Mouse (Mus musculus): ENCODE data around the gene Atp5mpl. TPM values are rescaled to one million over a fixed set of nuclear protein-coding genes. Genes with fewer than 3 reads are reported as not detected.
A peak's percentile ranks its signal among the peaks of the same experiment; 100 is the strongest.

Atp5mpl gene
- polyA plus RNA-seq, 1 experiment from 2014 or later, result 865 TPM

DNA sequence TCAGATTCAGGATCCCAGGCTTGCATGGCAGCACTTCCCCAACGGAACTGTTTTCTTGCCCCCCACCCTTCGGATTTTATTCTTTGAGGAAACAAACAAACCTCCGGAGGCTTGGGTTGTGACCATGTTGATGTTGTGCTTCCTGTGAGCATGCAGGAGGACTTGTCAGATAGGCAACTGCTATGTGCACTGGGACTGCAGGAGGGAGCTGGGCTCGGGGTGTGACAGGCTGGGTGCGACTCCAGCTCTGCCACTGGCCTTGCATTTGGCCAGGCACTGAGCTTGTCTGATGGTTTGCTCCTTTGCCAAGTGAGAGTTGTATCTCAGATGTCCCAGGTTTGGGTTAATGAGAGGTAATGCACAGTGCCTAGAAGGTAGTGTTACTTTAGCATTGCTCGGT, 11.5 kb upstream of the Atp5mpl start:
- H3K36me3 ChIP-seq (ENCODE audit: control insufficient read depth, insufficient read depth, low read length), result no peaks in the 10 kb centered on the region
- no peak for TF ChIP-seq CTCF (IDR thresholded peaks at IDR 0.05; ENCODE audit: low read depth)
- no peak for TF ChIP-seq EP300 (optimal IDR thresholded peaks at IDR 0.05)
- H3K9me3 ChIP-seq (ENCODE audit: control insufficient read depth, low read length), result no peaks in the 10 kb centered on the region
- no peak for ATAC-seq (ENCODE audit: low FRiP score, low TSS enrichment)
- H3K27me3 ChIP-seq (ENCODE audit: control insufficient read depth, insufficient read depth, low read length), result no peaks in the 10 kb centered on the region
- H3K4me2 ChIP-seq (replicated peaks; ENCODE audit: low read depth), result no peak overlapping the region
- H3K9ac ChIP-seq (ENCODE audit: low read length), result no peak overlapping the region
- no peak overlapping the region for H3K4me3 ChIP-seq (ENCODE audit: low read depth, low read length)
- WGBS, result 62% methylated on average over 6 of the region's 6 CpGs
- no peaks in the 10 kb centered on the region for H3K4me1 ChIP-seq (replicated peaks; ENCODE audit: control insufficient read depth, insufficient read depth)
- no peak overlapping the region for H3K27ac ChIP-seq (replicated peaks)
- no peak for DNase-seq (ENCODE audit: low spot score)

DNA sequence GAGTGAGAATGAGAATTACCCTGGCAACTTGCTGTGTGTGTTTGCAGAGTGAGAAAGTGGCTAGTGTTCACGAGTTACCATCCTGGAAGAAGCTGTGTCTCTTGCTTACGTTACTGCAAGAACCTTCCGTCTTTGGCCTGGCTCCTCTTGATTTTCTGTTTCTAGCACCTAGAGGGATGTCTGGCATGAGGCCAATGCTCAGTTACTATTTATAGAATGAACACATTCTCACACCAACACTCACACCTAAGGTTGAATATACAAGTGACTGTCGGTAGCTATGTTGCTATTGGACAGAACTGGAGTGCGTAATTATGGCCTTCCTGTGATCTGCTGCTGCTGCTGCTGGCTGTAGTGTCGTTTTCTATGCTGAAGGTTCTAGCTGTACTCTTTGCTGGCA, 10.4 kb upstream of the Atp5mpl start:
- TF ChIP-seq CTCF (IDR thresholded peaks at IDR 0.05; ENCODE audit: low read depth) (no peak), EP300 (optimal IDR thresholded peaks at IDR 0.05) (no peak)
- Histone ChIP-seq H3K4me1 (replicated peaks; ENCODE audit: control insufficient read depth, insufficient read depth) (no peaks in the 10 kb centered on the region), H3K36me3 (ENCODE audit: control insufficient read depth, insufficient read depth, low read length) (no peaks in the 10 kb centered on the region), H3K27ac (replicated peaks) (peak overlapping the region; percentile 40; the same call in 1 of the 2 replicates), H3K9ac (ENCODE audit: low read length) (no peak overlapping the region), H3K27me3 (ENCODE audit: control insufficient read depth, insufficient read depth, low read length) (no peaks in the 10 kb centered on the region), H3K4me2 (replicated peaks; ENCODE audit: low read depth) (no peak overlapping the region), H3K4me3 (ENCODE audit: low read depth, low read length) (no peak overlapping the region), H3K9me3 (ENCODE audit: control insufficient read depth, low read length) (no peaks in the 10 kb centered on the region)
- peak; percentile 26; the same call in 1 of the 2 replicates for ATAC-seq (ENCODE audit: low FRiP score, low TSS enrichment)
- WGBS, result 39% methylated on average over 6 of the region's 6 CpGs
- DNase-seq (ENCODE audit: low spot score), result no peak

DNA sequence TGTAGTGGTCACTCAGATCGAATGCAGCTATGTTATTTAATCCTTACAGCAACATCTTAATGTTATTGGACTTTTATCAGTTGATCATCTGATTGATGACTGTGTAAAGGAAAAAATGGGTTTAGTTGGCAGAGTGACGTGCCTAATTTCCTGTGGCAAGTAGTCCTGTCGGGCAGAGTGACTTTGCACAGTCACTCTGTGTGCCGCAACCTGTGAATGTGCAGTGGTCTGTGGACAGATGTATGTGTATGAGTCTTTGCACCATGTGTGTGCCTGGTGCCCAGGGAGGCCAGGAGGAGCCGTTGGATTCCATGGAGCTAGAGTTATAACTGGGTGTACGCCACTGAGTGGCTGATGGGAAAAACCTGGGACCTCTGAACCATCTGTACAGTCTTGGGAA, 7.8 kb upstream of the Atp5mpl start:
- Histone ChIP-seq H3K4me3 (ENCODE audit: low read depth, low read length) (no peak overlapping the region), H3K4me2 (replicated peaks; ENCODE audit: low read depth) (no peak overlapping the region), H3K4me1 (replicated peaks; ENCODE audit: control insufficient read depth, insufficient read depth) (no peaks in the 10 kb centered on the region), H3K9me3 (ENCODE audit: control insufficient read depth, low read length) (no peaks in the 10 kb centered on the region), H3K9ac (ENCODE audit: low read length) (no peak overlapping the region), H3K36me3 (ENCODE audit: control insufficient read depth, insufficient read depth, low read length) (no peaks in the 10 kb centered on the region), H3K27ac (replicated peaks) (no peak overlapping the region), H3K27me3 (ENCODE audit: control insufficient read depth, insufficient read depth, low read length) (no peaks in the 10 kb centered on the region)
- WGBS, result 69% methylated on average over 6 of the region's 6 CpGs
- ATAC-seq (ENCODE audit: low FRiP score, low TSS enrichment), result no peak
- no peak for DNase-seq (ENCODE audit: low spot score)
- TF ChIP-seq EP300 (optimal IDR thresholded peaks at IDR 0.05) (no peak), CTCF (IDR thresholded peaks at IDR 0.05; ENCODE audit: low read depth) (no peak)

DNA sequence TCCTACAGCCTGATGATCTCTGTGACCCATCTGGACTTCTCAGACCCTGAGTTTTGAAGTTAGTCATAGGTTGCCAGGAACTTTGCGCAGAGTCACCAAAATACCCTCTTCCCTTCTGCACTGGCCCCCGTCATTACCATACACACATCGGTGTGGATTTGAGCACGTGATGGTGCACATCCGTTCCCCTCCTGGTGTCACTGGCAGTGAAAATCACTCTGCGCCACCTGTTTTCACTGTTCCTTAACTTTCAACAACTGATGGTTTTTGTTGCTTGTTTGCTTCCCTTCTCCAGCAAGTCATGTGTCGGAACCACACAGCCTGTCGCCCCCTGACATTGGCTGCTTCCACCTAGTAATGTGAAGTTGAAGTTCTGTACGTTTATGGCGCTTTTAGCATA, 5.7 kb upstream of the Atp5mpl start:
- no peaks in the 10 kb centered on the region for H3K9me3 ChIP-seq (ENCODE audit: control insufficient read depth, low read length)
- DNase-seq (ENCODE audit: low spot score) (no peak), ATAC-seq (ENCODE audit: low FRiP score, low TSS enrichment) (no peak)
- H3K9ac ChIP-seq (ENCODE audit: low read length), result no peak overlapping the region
- 90% methylated on average over 10 of the region's 10 CpGs for WGBS
- no peak overlapping the region for H3K27ac ChIP-seq (replicated peaks)
- H3K27me3 ChIP-seq (ENCODE audit: control insufficient read depth, insufficient read depth, low read length), result no peaks in the 10 kb centered on the region
- no peaks in the 10 kb centered on the region for H3K4me1 ChIP-seq (replicated peaks; ENCODE audit: control insufficient read depth, insufficient read depth)
- no peak overlapping the region for H3K4me3 ChIP-seq (ENCODE audit: low read depth, low read length)
- H3K36me3 ChIP-seq (ENCODE audit: control insufficient read depth, insufficient read depth, low read length), result no peaks in the 10 kb centered on the region
- TF ChIP-seq EP300 (optimal IDR thresholded peaks at IDR 0.05), result no peak
- no peak for TF ChIP-seq CTCF (IDR thresholded peaks at IDR 0.05; ENCODE audit: low read depth)
- H3K4me2 ChIP-seq (replicated peaks; ENCODE audit: low read depth), result no peak overlapping the region

DNA sequence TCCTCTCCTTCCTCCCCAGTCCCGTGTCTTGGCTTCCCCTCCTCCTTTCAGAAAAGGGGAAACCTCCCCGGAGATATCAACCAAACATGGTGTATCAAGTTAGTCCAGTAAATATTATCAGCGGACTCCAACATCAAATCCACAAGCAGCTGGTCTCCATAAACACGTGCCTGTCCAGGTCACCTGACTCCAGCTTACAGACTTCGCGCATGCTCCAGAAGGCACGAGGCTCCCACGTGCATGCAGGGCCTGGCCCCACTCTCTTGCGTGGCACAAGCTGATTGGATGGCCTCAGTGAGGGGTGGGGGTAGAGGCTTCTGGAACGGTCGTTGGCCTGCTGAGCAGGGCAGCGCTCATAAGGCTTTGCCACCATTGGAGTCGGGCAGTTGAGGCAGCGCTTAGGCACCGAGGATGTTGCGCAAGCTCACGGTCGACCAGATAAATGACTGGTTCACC, 4.5 kb upstream of the Atp5mpl start, which contains the start of gene Tdrd9:
Tdrd9 (plus strand) TSS at position 329 of the 456 bp plus-strand sequence.
- Histone ChIP-seq H3K9ac (ENCODE audit: low read length) (no peak within 1 kb of the TSS), H3K27ac (replicated peaks) (no peak within 1 kb of the TSS), H3K4me3 (ENCODE audit: low read depth, low read length) (no peak within 1 kb of the TSS), H3K4me2 (replicated peaks; ENCODE audit: low read depth) (no peak within 1 kb of the TSS), H3K36me3 (ENCODE audit: control insufficient read depth, insufficient read depth, low read length) (no peaks in the 10 kb centered on the region), H3K4me1 (replicated peaks; ENCODE audit: control insufficient read depth, insufficient read depth) (no peaks in the 10 kb centered on the region), H3K9me3 (ENCODE audit: control insufficient read depth, low read length) (no peaks in the 10 kb centered on the region), H3K27me3 (ENCODE audit: control insufficient read depth, insufficient read depth, low read length) (no peaks in the 10 kb centered on the region)
- TF ChIP-seq CTCF (IDR thresholded peaks at IDR 0.05; ENCODE audit: low read depth) (no peak), EP300 (optimal IDR thresholded peaks at IDR 0.05) (no peak)
- DNase-seq (ENCODE audit: low spot score), result no peak
- ATAC-seq (ENCODE audit: low FRiP score, low TSS enrichment), result no peak
- WGBS, result 78% methylated on average over 18 of the region's 18 CpGs

DNA sequence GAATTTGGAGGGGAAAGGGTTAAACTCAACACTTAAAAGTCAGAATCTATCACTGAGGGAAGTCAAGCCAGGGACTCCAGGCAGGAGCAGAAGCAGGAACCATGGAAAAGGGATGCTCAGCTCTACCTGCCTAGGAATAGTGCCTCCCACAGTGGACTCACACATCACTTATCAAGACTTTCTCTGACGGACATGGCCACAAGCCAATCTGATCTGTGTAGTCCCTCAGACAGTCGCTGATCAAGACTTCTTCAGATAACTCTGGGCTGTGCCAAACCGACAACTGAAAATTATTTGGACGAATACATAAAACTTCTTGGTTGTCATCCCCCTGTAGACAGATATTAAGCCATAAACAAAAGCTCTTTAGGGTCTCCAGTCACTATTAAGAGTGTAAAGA, 3.3 kb upstream of the Atp5mpl start:
- Histone ChIP-seq H3K9me3 (ENCODE audit: control insufficient read depth, low read length) (no peaks in the 10 kb centered on the region), H3K27ac (replicated peaks) (no peak overlapping the region), H3K27me3 (ENCODE audit: control insufficient read depth, insufficient read depth, low read length) (no peaks in the 10 kb centered on the region), H3K36me3 (ENCODE audit: control insufficient read depth, insufficient read depth, low read length) (no peaks in the 10 kb centered on the region), H3K4me3 (ENCODE audit: low read depth, low read length) (no peak overlapping the region), H3K4me2 (replicated peaks; ENCODE audit: low read depth) (no peak overlapping the region), H3K9ac (ENCODE audit: low read length) (no peak overlapping the region), H3K4me1 (replicated peaks; ENCODE audit: control insufficient read depth, insufficient read depth) (peaks cover 3% of the 10 kb centered on the region; the same call in 1 of the 2 replicates)
- WGBS, result 76% methylated on average over 4 of the region's 4 CpGs
- DNase-seq (ENCODE audit: low spot score) (no peak), ATAC-seq (ENCODE audit: low FRiP score, low TSS enrichment) (no peak)
- no peak for TF ChIP-seq CTCF (IDR thresholded peaks at IDR 0.05; ENCODE audit: low read depth)
- no peak for TF ChIP-seq EP300 (optimal IDR thresholded peaks at IDR 0.05)
